Mouse (Mus musculus) adrenal gland, postnatal 4 days (tissue): ENCODE measurements around the gene Pip4k2a. TPM values are rescaled to one million over a fixed set of nuclear protein-coding genes. Genes with fewer than 3 reads are reported as not detected.
"Not testable (repeated sequence)": the region's sequence is repeated elsewhere in the genome, so short reads cannot be mapped to it uniquely, and the experiment has no call there.

Experiments used
- DNase-seq, 2 experiments: peaks; one replicate each; pipeline ENCODE4 v3.0.0; 2021 to 2022; ENCODE audit warnings: low spot score in 2 of 2, mixed read lengths in 2 of 2
- total RNA-seq, 2 experiments: library from RNA; stranded (reverse); gene quantifications; 2 replicates each; pipeline ENCODE4 v1.2.3; 2021

Pip4k2a gene
- total RNA-seq, 2 experiments from 2014 or later: 23.8 to 25.1 TPM

GRCm38 (mm10) chr2:18903301-18904068, 94.4 kb downstream of the Pip4k2a start:
- no peak for DNase-seq

- no peak for DNase-seq
Observed at GRCm38 (mm10) chr2:18901133-18901532, 96.8 kb downstream of the Pip4k2a start.

GRCm38 (mm10) chr2:18900635-18901034, 97.3 kb downstream of the Pip4k2a start:
- no peak for DNase-seq

GRCm38 (mm10) chr2:18897742-18898256, 100.1 kb downstream of the Pip4k2a start:
- DNase-seq: no peak

GRCm38 (mm10) chr2:18896015-18896414, 101.9 kb downstream of the Pip4k2a start:
- DNase-seq: no peak

- DNase-seq: not testable (repeated sequence)
Observed at GRCm38 (mm10) chr2:18893336-18893735, 104.6 kb downstream of the Pip4k2a start.

GRCm38 (mm10) chr2:18891991-18892537, 105.9 kb downstream of the Pip4k2a start:
- DNase-seq: no peak

GRCm38 (mm10) chr2:18890227-18891001, 107.5 kb downstream of the Pip4k2a start:
- DNase-seq: no peak

- DNase-seq: no peak
Observed at GRCm38 (mm10) chr2:18884277-18884676, 113.6 kb downstream of the Pip4k2a start.

- no peak for DNase-seq
Observed at GRCm38 (mm10) chr2:18874626-18875025, 123.3 kb downstream of the Pip4k2a start.

- no peak for DNase-seq
Observed at GRCm38 (mm10) chr2:18874063-18874462, 123.9 kb downstream of the Pip4k2a start.

- DNase-seq: no peak
Observed at GRCm38 (mm10) chr2:18873440-18873839, 124.5 kb downstream of the Pip4k2a start.

- DNase-seq: peak; percentile 18 to 40
Observed at GRCm38 (mm10) chr2:18872797-18873196, 125.1 kb downstream of the Pip4k2a start.

- DNase-seq: no peak
Observed at GRCm38 (mm10) chr2:18871087-18871486, 126.8 kb downstream of the Pip4k2a start.

GRCm38 (mm10) chr2:18867069-18867468, 130.9 kb downstream of the Pip4k2a start:
- no peak for DNase-seq

GRCm38 (mm10) chr2:18864719-18865118, 133.2 kb downstream of the Pip4k2a start:
- no peak for DNase-seq

GRCm38 (mm10) chr2:18861607-18862158, 136.2 kb downstream of the Pip4k2a start:
- DNase-seq: no peak

GRCm38 (mm10) chr2:18860686-18861085, 137.2 kb downstream of the Pip4k2a start:
- no peak for DNase-seq

- DNase-seq: no peak
Observed at GRCm38 (mm10) chr2:18857952-18858351, 140.0 kb downstream of the Pip4k2a start.

GRCm38 (mm10) chr2:18856461-18856860, 141.5 kb downstream of the Pip4k2a start:
- DNase-seq: no peak

GRCm38 (mm10) chr2:18855246-18855645, 142.7 kb downstream of the Pip4k2a start:
- no peak for DNase-seq
